Comparison of ENCODE assay signal across 10 mouse cellular contexts in genomic region chrX:49309496-49309895, GRCm38 (mm10). TPM values are rescaled to one million over a fixed set of nuclear protein-coding genes. Genes with fewer than 3 reads are reported as not detected.
DNase-seq lines count a peak whose midpoint lies in the region; ATAC-seq and TF ChIP-seq lines count a peak whose summit lies in the region.
"Had no signal": no experiment of that assay in that cellular context is flagged by ENCODE, and none has a peak within 500 bp of the region (broad histone marks: within the 10 kb centered on the region; RNA-seq: fewer than 3 reads in every experiment).

No protein-coding gene starts in this region.

- WGBS in limb, embryonic 11.5 days = 50% methylated on average over 1 of the region's 1 CpGs

- no peaks in the 10 kb centered on the region for H3K27me3 ChIP-seq in limb, embryonic 11.5 days (ENCODE audit: control insufficient read depth, insufficient read depth, low read length)
- H3K27me3 ChIP-seq: embryonic facial prominence, embryonic 13.5 days; neural tube, embryonic 12.5 days had no signal

- H3K4me2 ChIP-seq in limb, embryonic 11.5 days (ENCODE audit: low read depth, severe bottlenecking) = no peak overlapping the region
- H3K4me2 ChIP-seq: embryonic facial prominence, embryonic 13.5 days; neural tube, embryonic 12.5 days had no signal

- H3K9me3 ChIP-seq in ES-E14 (ENCODE audit: control insufficient read depth, insufficient read depth, low read depth, low read length) = no peaks in the 10 kb centered on the region
- no peaks in the 10 kb centered on the region for H3K9me3 ChIP-seq in limb, embryonic 11.5 days (ENCODE audit: control insufficient read depth, low read length)
- H3K9me3 ChIP-seq: embryonic facial prominence, embryonic 13.5 days; neural tube, embryonic 12.5 days had no signal

- no peak overlapping the region for H3K9ac ChIP-seq in ES-E14 (ENCODE audit: insufficient read depth, low read depth, low read length, poor library complexity, severe bottlenecking)
- no peak overlapping the region for H3K9ac ChIP-seq in limb, embryonic 11.5 days (ENCODE audit: low read length)
- H3K9ac ChIP-seq: embryonic facial prominence, embryonic 13.5 days; neural tube, embryonic 12.5 days had no signal

- in situ Hi-C loops in ES-E14 (cut with MboI; ENCODE audit: low sequenced_read_pairs in 2 of 2, unreplicated experiment in 2 of 2) = loop anchor here in 1 of 2 experiments (25.0 kb wide), 2 partner anchors 397 to 647 kb away; partner anchors contain the start of gene Gpr119

- no peak for ATAC-seq in limb, embryonic 11.5 days (ENCODE audit: insufficient number of reproducible peaks, low FRiP score, low TSS enrichment, low read depth)
- ATAC-seq in granulocyte monocyte progenitor cell, adult 5-6 weeks (replicated peaks; ENCODE audit: poor library complexity, severe bottlenecking) = no peak

- DNase-seq in adrenal gland, postnatal 14 days = peak; percentile 9
- no peak for DNase-seq in adrenal gland, adult 2 months
- peak; percentile 2 to 31 for DNase-seq in kidney, postnatal 36 days
- no peak for DNase-seq in kidney, postnatal 14 days
- peak; percentile 20 for DNase-seq in ES-E14 (ENCODE audit: low read depth, low spot score)
- DNase-seq in limb, embryonic 11.5 days (ENCODE audit: low spot score) = peak; percentile 47
- DNase-seq in urinary bladder, adult 18-20 months (ENCODE audit: low spot score in 2 of 2) = no peak

- no peak overlapping the region for H3K27ac ChIP-seq in ES-E14 (ENCODE audit: insufficient read depth, low read depth, low read length, poor library complexity, severe bottlenecking)
- no peak overlapping the region for H3K27ac ChIP-seq in limb, embryonic 11.5 days (replicated peaks; ENCODE audit: low read depth, low read length)
- H3K27ac ChIP-seq: embryonic facial prominence, embryonic 13.5 days; neural tube, embryonic 12.5 days had no signal

- H3K36me3 ChIP-seq in ES-E14 (ENCODE audit: control insufficient read depth, insufficient read depth, low read length, poor library complexity, severe bottlenecking) = no peaks in the 10 kb centered on the region
- H3K36me3 ChIP-seq in limb, embryonic 11.5 days (ENCODE audit: control insufficient read depth, insufficient read depth, low read length) = no peaks in the 10 kb centered on the region
- H3K36me3 ChIP-seq: embryonic facial prominence, embryonic 13.5 days; neural tube, embryonic 12.5 days had no signal

- no peak overlapping the region for H3K4me3 ChIP-seq in ES-E14 (ENCODE audit: insufficient read depth in 1 of 2, low read depth in 1 of 2, low read length in 2 of 2, poor library complexity in 1 of 2, severe bottlenecking in 1 of 2)
- H3K4me3 ChIP-seq in limb, embryonic 11.5 days (ENCODE audit: low read depth, low read length) = no peak overlapping the region
- H3K4me3 ChIP-seq: embryonic facial prominence, embryonic 13.5 days; neural tube, embryonic 12.5 days had no signal

- no peaks in the 10 kb centered on the region for H3K4me1 ChIP-seq in ES-E14 (ENCODE audit: control insufficient read depth in 2 of 2, insufficient read depth in 2 of 2, low read length in 2 of 2, poor library complexity in 1 of 2)
- no peaks in the 10 kb centered on the region for H3K4me1 ChIP-seq in limb, embryonic 11.5 days (ENCODE audit: control insufficient read depth, insufficient read depth, low read length)
- H3K4me1 ChIP-seq: embryonic facial prominence, embryonic 13.5 days; neural tube, embryonic 12.5 days had no signal

TF ChIP-seq in ES-E14, 5 proteins besides CTCF, POLR2A, EP300 and RAD21:
- no peak for TF ChIP-seq CHD2 (IDR thresholded peaks at IDR 0.05; ENCODE audit: low read depth, low read length)
- no peak for TF ChIP-seq ZNF384 (IDR thresholded peaks at IDR 0.05; ENCODE audit: low read depth, low read length)
- no peak for TF ChIP-seq MAFK (IDR thresholded peaks at IDR 0.05; ENCODE audit: insufficient read depth, low read depth, low read length)

RNA-seq across cellular contexts. Expression of gene Enox2, which starts 21.4 kb away (rescaled TPM):
- 13.9 and 16.7 TPM in 2 replicates for total RNA-seq in adrenal gland, postnatal 14 days (2021)
- 10 to 100 TPM; 14.7 to 21.7 TPM for total RNA-seq in adrenal gland, adult 2 months (2021)
- polyA plus RNA-seq in adrenal gland, adult 2 months (2012; rRNA removed) = 0.94 and 1.9 TPM in 2 replicates
- total RNA-seq in ES-E14 (2012; rRNA removed) = 3.3 and 5.2 TPM in 2 replicates
- 5.3 and 5.8 TPM in 2 replicates for polyA plus RNA-seq in limb, embryonic 11.5 days (2014; fragmentation: Nextera tagmentation; extraction: Ambion mirVana)
- total RNA-seq in granulocyte monocyte progenitor cell, adult 5-6 weeks (2014; fragmentation: Nextera tagmentation) = 12.1 and 18.8 TPM in 2 replicates
- 12.8 and 17.8 TPM in 2 replicates for total RNA-seq in granulocyte monocyte progenitor cell, adult 5-6 weeks (2017)

Comparison
In these comparisons a context has a peak if more than half of its experiments do, and no peak if none do; other contexts are left out.
1. DNase-seq: peak in adrenal gland, postnatal 14 days (single experiment), kidney, postnatal 36 days (2 of 2), ES-E14 (single experiment) and limb, embryonic 11.5 days (single experiment); none in adrenal gland, adult 2 months (single experiment), kidney, postnatal 14 days (single experiment) and urinary bladder, adult 18-20 months (0 of 2).